Mouse (Mus musculus): ENCODE measurements around the gene Slc36a1.

The Slc36a1 gene

DNA sequence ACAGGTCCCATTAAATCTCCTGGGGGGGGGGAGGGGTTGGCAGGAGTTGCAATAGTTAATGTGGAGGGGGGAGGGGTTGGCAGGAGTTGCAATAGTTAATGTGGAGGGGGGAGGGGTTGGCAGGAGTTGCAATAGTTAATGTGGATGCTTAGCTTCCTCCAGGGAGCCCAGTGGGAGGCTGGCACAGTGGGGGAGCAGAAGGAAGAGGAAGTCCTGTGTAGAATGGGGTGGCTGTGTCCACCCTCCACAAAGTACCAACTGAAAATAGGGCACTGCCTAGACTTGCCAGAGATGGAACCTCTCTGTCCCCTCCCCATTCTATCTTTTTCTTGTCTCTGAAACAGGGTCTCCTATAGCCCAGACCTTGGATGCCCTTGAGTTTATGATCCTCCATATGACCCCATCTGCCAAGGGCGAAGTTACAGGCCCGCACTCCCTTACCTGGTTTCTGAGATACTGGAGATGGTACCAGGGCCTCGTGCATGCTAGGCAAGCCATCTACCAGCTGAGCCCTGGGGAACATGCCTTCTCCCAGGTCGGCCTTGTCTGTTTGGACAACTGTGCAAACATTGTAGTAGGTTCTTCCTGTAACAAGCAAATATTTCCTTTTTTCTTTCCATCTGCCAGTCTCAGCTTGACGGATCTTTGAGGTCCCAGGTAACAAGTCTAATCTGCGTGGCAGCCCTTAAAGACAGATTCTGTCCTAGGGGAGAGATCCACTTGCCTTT lies 5.6 kb downstream of the Slc36a1 start:
- peak; percentile 16 for DNase-seq (ENCODE audit: low spot score)

GRCm38 (mm10) chr11:55213518-55213917 lies 9.4 kb downstream of the Slc36a1 start:
- no peak for DNase-seq (ENCODE audit: low spot score)

- DNase-seq (ENCODE audit: low spot score): no peak
Measured at GRCm38 (mm10) chr11:55214161-55214560, 10.0 kb downstream of the Slc36a1 start.

DNA sequence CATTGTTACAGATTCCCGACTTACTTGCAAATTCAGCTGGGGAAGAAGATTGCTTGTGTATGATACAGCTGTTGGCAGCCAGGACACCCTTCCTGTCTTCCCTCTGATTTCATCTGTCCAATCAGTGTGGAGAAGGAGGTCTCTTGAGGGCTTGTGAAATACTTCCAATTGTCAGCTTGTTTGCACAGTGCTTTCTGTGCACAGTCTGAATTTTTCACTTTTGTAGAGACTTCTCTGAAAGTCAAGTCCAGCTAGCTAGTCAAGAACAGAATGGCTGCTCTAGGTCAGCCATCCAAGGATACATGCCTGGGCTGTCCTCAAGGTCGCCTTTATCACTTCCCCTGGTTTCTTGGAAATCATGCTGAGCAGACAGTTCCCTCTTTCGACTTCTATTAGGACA lies 10.8 kb downstream of the Slc36a1 start:
- no peak for DNase-seq (ENCODE audit: low spot score)

GRCm38 (mm10) chr11:55216061-55216460 lies 11.9 kb downstream of the Slc36a1 start:
- no peak for DNase-seq (ENCODE audit: low spot score)

- DNase-seq (ENCODE audit: low spot score): no peak
Measured at GRCm38 (mm10) chr11:55216830-55217229, 12.7 kb downstream of the Slc36a1 start.

DNA sequence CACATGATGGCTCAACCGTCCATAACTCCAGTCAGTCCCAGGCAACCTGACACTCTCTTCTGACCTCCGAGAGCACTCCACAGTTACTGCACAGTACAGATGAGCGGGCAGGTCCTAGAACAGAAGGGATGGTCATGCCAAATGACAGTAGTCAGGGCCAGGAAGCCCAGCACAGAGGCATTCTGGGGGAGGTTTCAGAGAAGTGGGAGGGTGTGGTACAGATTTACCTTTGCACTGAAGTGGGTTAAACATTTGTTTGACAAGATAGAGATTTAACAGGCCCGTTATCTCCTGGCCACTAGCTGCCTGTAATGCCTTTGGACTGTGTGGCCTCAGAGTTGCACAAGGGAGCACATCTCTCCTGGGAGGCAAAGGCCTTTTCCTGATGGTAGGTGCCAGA lies 13.3 kb downstream of the Slc36a1 start:
- no peak for DNase-seq (ENCODE audit: low spot score)

DNA sequence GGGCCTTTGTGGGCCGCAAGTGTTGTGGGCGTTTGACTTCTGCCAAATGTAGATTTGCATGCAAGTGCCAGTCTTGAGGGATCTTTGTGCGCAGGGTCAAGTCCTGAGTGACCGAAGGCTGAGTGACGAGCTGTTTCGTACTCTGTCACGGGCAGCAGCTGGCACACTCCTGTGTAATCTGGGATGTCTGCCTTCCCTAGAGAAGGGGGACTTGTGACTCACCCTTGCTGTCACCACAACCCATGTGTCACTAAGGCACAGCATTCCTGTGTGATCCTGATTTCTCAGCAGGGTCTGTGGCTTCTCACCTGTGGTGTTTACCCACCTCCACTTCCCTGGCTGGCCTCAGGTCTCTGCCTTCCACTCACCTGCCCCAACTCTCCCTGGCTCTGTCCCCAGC lies 13.7 kb downstream of the Slc36a1 start:
- no peak for DNase-seq (ENCODE audit: low spot score)

DNA sequence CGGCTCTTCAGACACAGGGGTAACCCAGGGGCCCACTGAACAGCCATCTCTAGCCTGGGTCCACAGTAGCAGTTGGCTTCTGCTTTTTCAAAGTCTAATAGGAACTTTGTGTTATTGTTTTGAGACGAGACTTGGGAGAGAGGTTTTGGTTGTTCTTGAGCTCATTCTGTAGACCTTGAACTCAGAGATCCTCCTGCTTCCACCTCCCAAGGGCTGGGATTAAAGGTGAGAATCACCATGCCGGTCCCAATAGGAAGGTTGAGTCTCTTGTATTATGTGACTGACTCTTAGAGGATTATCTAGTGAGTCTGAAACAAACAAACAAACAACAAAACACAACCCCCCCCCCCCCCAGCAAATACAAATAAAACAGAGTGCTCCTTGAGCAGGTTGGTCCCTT lies 14.3 kb downstream of the Slc36a1 start:
- DNase-seq (ENCODE audit: low spot score): no peak

DNA sequence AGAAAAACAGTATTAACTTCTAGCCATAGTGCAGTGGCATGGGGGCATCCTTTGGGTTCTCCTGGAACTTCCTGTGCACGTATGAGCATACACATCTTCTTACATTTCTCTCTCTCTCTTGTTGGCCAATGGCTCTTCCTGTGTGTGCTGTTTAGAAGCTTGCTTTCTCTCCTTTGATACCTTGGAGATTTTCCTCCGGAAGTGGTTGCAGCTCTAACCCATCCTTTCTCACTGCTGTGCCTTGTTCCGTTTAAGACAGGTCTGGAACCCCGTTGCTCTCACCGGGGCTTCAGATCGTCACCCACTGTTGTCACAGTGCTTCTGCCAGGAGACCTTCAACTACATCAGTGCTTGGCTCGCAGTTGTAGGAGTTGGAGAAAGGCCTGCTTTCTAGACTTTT lies 17.2 kb downstream of the Slc36a1 start:
- no peak for DNase-seq (ENCODE audit: low spot score)

- DNase-seq (ENCODE audit: low spot score): no peak
Measured at GRCm38 (mm10) chr11:55231034-55231433, 26.9 kb downstream of the Slc36a1 start.

GRCm38 (mm10) chr11:55234288-55234687 lies 30.1 kb downstream of the Slc36a1 start:
- no peak for DNase-seq (ENCODE audit: low spot score)

- DNase-seq (ENCODE audit: low spot score): no peak
Measured at GRCm38 (mm10) chr11:55234791-55235190, 30.6 kb downstream of the Slc36a1 start.

DNA sequence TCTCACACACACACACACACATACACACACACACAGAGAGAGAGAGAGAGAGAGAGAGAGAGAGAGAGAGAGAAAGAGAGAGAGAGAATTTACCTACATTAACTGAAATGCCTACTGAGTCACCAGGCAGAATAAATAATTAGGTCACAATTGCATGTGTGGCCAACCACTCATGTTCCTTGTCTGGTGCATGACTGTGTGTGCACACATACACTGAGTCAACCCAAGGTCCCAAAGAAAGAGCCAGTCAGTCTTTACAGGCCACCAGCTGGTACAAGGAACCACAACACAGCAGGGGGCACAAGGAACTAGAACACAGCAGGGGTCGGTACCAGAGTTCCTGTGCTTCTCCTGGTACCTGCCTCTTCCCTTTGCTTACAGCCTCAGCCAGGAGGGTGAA lies 32.7 kb downstream of the Slc36a1 start:
- DNase-seq (ENCODE audit: low spot score): no peak

GRCm38 (mm10) chr11:55239496-55239895 lies 35.3 kb downstream of the Slc36a1 start:
- no peak for DNase-seq (ENCODE audit: low spot score)

DNA sequence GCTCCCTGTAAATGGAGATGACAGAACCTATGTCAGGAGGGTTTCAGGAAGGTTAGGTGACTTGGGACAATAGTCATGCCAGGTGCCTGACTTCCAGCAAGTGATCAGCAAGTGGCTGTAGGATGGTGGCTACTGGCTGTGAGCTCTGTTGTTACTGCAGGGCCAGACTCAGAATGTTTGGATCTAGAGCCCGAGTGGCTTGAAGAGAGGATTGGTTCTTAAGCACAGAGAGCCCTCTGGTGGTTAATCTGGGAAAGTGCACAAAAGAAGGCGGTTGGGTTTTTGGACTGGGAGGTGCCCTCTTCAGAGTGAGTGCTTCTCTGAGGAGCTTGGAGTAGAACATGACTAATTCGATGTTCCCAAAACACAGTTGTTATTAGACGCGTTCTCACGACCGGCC lies 36.4 kb downstream of the Slc36a1 start:
- peak; percentile 76 for DNase-seq (ENCODE audit: low spot score)

GRCm38 (mm10) chr11:55250527-55250926 lies 46.4 kb downstream of the Slc36a1 start:
- no peak for DNase-seq (ENCODE audit: low spot score)

DNA sequence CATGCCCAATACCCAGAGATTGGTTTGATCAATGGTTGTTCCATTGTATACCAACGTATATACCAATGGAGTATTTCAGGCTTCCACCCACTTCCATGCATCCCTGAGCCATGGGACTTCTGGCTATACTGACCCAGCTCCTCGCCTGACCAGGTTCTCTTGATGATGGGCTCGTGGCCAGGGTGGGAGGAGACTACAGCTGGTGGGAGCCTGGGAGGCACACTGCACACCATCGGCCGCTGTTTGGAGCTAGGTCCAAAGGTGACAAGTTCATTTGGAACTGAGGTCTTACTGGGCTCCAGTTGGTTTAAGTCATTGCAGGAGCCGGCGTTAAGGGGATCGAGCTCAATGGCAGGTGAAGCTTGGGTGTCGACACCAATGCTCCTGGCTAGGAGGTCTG lies 49.2 kb downstream of the Slc36a1 start:
- DNase-seq (ENCODE audit: low spot score): no peak

- no peak for DNase-seq (ENCODE audit: low spot score)
Measured at GRCm38 (mm10) chr11:55261105-55261504, 57.0 kb downstream of the Slc36a1 start.

GRCm38 (mm10) chr11:55262000-55262399 lies 57.9 kb downstream of the Slc36a1 start:
- no peak for DNase-seq (ENCODE audit: low spot score)

DNA sequence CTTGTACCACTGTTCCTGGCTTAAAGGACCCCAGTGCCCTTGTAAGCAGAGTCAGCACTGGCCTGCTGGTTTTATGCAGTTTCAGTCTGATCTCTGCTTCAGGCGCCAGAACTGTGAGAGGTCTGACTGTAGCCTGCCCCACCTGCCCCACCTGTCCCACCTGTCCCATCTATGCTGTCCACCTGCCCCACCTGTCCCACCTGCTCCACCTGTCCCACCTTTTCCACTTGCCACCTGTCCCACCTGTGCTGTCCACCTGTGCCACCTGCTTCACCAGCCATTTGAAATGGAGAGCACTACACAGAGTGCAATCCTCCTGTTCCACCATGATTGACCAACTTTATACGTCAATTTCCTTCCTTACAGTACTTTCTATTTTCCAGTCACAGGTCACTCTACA lies 60.2 kb downstream of the Slc36a1 start:
- DNase-seq (ENCODE audit: low spot score): no peak

- no peak for DNase-seq (ENCODE audit: low spot score)
Measured at GRCm38 (mm10) chr11:55265647-55266046, 61.5 kb downstream of the Slc36a1 start.

DNA sequence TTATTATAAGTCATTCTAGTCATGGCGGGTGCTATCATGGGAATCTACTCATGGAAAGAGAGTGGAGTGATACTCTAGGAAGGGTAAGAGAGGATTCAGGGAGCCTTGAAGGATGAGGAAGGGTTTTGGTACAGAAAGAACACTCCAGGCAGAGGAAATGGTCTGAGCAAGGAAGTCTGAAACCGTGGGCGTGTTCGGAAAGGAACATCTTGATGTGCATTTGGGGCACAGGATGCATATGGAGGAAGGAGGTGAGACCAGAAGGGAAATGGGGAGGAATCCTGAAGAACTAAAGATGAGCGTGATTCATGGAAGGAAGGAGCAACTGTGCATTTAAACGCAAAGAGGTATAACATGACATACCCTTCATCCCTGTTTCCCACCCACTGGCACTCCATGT lies 64.4 kb downstream of the Slc36a1 start:
- no peak for DNase-seq (ENCODE audit: low spot score)

- DNase-seq (ENCODE audit: low spot score): no peak
Measured at GRCm38 (mm10) chr11:55274756-55275155, 70.6 kb downstream of the Slc36a1 start.
